Mouse (Mus musculus): ENCODE data around the gene Naglu.
A peak's percentile ranks its signal among the peaks of the same experiment; 100 is the strongest.

GRCm38 (mm10) chr11:101112186-101112585, 42.4 kb downstream of the Naglu start:
- TF ChIP-seq GABPA (IDR thresholded peaks at IDR 0.05; ENCODE audit: insufficient replicate concordance, low read depth, low read length) = no peak
- TF ChIP-seq TBP (conservative IDR thresholded peaks at IDR 0.05; ENCODE audit: low read depth, low read length) = no peak
- TF ChIP-seq POLR2AphosphoS2 (IDR thresholded peaks at IDR 0.05; ENCODE audit: low read depth, low read length) = no peak
- TF ChIP-seq ZC3H11A (IDR thresholded peaks at IDR 0.05; ENCODE audit: low read depth, low read length) = no peak
- TF ChIP-seq KAT2A (IDR thresholded peaks at IDR 0.05; ENCODE audit: insufficient replicate concordance, low read length) = no peak
- no peak for TF ChIP-seq CTCF (conservative IDR thresholded peaks at IDR 0.05 in 1 of 2, IDR thresholded peaks at IDR 0.05 in 1 of 2; ENCODE audit: low read depth in 2 of 2, low read length in 2 of 2)
- TF ChIP-seq SMC3 (IDR thresholded peaks at IDR 0.05; ENCODE audit: low read depth, low read length) = no peak
- 0 out of 2 replicates have a peak, but pooled peaks have one; percentile 48 for TF ChIP-seq MXI1 (IDR thresholded peaks at IDR 0.05; ENCODE audit: low read depth, low read length)
- TF ChIP-seq ZMIZ1 (IDR thresholded peaks at IDR 0.05; ENCODE audit: low read depth, low read length) = no peak
- no peak for TF ChIP-seq ELF1 (IDR thresholded peaks at IDR 0.05; ENCODE audit: low read depth, low read length)
- no peak for TF ChIP-seq USF1 (IDR thresholded peaks at IDR 0.05; ENCODE audit: low read depth, low read length)
- 0 out of 2 replicates have a peak, but pooled peaks have one; percentile 21 for TF ChIP-seq POLR2A (IDR thresholded peaks at IDR 0.05; ENCODE audit: low read depth, low read length)
- peak; percentile 52 for TF ChIP-seq ETS1 (conservative IDR thresholded peaks at IDR 0.05; ENCODE audit: low read depth, low read length)
